Mouse (Mus musculus) gastrocnemius, adult 8-10 months (tissue): Measurements from ENCODE around the gene Slc13a3. TPM values are rescaled to one million over a fixed set of nuclear protein-coding genes. Genes with fewer than 3 reads are reported as not detected.

Experiments
- DNase-seq, 2 experiments: peaks; one replicate each; pipeline ENCODE4 v3.0.0; 2022; ENCODE audit warnings: low spot score in 2 of 2
- total RNA-seq, 4 experiments: library from RNA; stranded (reverse); gene quantifications; 2 replicates each; pipeline ENCODE4 v1.2.4; 2022

Slc13a3 gene
- total RNA-seq, 4 experiments from 2014 or later: 0.16 TPM; not detected in 3

GRCm38 (mm10) chr2:165482003-165482402 is 9.0 kb upstream of the Slc13a3 start:
- no peak for DNase-seq

DNA sequence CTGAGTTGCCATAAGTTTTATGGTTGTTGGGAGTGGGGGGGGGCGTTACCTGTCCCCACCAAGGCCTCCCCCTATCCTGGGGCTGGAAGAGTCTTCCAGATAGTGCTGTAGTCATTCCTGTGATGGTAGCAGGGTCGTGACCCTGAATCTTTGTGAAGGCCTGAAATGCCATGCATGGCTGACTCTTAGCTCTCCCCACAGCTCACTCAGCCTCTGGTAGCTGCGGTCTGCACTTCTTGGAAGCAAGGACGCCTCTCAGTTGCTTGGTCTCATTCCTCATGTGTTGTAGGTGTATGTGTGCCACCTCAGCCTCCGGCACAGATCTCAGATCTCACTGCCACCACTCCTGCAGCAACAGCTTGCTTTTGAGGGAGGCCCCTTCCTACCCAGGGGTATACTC is 2.8 kb upstream of the Slc13a3 start:
- DNase-seq: no peak

DNA sequence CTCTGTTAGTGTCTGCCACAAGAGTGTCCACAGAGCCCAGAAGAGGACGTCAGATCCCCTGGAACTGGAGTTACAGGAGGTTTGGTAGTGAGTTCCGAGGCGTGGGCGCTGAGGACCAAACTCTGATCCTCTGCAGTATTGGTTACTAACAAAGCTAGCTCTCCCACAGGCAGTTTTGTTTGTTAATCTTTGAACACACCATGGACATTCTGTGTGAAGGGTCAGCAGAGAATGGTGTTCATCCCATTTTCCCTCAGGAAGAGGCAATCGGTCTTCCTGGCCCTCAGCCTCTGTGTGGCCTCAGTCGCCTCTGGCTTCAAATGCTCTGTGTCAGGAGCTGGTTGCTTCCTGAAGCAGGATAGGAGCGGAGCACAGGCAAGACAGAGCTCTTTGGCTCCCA is 2.4 kb upstream of the Slc13a3 start:
- DNase-seq: no peak

DNA sequence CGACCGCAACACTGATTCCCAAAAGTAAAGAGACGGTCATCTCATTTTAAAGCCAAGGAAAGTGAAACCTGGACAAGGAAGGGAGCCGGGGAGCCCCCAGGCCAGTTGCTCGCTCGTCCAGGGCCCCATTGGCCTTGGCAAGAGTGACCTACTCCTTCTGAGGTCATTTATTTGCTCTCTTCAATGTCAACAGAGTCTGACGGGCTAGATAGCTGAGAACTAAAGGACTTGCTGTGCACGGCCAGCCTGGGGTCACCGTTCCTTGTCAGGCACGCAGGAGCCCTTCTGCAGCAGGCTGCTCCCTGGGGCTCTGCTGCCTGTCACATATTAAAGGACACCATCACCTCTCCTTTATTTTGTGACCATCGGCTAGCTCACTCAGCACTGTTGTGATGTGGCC is 1.1 kb downstream of the Slc13a3 start:
- no peak for DNase-seq

GRCm38 (mm10) chr2:165470167-165470566 is 2.9 kb downstream of the Slc13a3 start:
- no peak for DNase-seq

DNA sequence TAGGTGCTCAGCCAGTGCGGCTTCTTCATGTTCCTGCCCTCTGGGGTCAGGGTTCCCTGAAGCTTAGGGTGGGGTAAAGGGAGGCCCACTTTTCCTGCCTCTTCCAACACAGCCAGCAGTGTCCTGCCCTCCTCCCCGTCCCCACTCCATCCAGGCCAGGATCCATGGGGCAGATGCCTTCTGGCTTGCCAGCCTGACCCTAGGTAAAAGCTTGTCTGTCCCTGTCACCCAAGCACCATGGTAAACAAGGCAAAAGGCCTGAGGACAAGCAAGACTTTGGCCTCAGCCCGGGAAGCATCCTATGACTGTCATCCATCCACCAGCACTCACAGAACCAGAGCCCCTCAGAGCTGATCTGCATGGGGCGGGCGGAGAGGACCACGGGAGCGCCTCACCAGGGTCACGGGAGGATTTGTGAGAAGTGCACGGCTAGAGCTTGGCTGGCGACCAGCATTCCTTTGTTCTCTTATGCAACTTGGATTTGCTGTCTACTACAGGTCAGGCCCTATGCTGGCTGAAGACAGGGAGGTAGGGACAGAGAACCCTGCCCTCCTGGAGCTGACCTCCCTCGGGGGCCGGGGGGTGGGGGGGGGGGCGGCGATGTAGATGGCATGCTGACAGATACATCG is 5.1 kb downstream of the Slc13a3 start:
- no peak for DNase-seq

GRCm38 (mm10) chr2:165459663-165460062 is 13.4 kb downstream of the Slc13a3 start:
- DNase-seq: no peak

GRCm38 (mm10) chr2:165458189-165458588 is 14.8 kb downstream of the Slc13a3 start:
- no peak for DNase-seq

- no peak for DNase-seq
These were observed 16.3 kb downstream of the Slc13a3 start for GRCm38 (mm10) chr2:165456710-165457109.

DNA sequence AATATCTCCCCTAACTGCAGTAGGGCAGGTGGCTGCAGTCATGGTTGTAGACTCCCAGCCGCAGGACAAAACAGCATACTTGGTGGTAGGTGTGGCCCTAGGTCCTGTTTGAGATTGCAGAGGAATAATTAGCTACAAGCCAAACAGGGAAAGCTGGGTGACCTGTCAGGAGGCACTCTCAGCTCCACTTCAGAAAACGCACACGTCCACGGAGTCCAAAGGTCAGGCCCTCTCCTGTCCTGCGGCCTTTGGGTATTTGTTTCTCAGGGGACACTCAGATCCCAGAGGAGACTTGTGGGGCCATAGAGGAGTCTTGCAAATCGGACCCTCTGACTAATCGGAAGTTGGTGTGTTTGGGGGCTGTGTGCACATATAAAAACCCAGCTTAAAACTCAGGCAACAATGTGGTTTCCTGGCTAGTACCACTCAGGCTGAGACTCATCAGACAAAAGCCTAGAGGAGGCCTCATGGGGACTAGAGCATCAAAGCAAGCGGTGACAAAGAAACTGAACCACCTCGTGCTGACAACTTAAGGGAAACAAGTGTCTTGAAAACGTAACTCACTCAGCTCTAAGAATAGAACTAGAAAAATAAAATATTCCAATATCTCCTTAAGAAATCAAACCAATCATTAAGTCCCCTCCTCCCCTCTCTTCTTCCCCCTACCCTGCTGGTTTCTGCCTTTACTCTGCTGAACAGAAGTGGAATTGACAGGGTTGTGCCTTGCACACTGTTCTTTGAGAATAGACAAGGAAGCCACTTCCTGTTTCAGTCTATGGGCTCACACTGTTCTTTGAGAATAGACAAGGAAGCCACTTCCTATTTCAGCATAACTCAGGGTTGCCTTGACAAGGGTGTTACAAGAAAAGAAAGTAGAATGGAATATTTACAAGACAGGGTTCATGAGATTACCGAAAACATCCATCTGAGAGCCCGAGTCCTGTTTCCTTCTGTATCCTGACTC is 20.0 kb downstream of the Slc13a3 start:
- no peak for DNase-seq

DNA sequence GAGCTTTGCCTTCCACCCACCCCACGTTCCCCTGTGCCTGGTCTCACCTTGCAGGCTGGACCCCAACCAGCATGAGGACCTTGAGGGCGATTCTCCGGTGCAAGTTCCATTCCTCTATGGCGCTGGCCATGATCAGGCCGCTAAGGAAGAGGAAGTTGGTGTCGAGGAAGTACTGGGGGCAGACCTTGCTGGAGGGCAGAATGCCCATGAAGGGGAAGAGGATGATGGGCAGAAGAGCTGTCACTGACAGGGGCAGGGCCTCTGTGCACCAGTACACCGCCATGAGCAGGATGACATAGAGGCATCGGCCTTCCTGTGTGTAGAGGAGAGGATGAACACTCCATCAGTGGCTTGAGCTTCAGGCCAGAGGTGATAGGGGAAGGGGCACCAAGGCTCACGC is 24.6 kb downstream of the Slc13a3 start:
- DNase-seq: no peak

DNA sequence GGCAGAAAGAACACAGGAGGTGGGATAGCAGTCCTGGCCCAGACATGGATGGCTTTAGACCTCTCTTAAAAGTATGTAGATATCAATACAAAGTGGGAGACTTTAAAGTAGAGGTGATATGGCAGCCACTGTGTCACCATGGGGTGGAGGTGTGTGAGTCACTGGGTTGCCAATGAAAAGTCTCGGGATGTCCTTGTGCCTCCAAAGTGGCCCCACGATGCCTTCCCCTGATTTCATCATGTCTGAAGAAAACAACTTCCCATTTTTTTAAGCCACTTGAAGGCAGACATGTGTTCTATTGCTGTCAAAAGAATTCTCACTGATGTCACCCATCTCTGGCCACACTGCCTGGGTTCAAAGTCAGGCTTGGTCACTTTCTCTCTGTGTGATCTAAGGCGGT is 28.2 kb downstream of the Slc13a3 start:
- no peak for DNase-seq

DNA sequence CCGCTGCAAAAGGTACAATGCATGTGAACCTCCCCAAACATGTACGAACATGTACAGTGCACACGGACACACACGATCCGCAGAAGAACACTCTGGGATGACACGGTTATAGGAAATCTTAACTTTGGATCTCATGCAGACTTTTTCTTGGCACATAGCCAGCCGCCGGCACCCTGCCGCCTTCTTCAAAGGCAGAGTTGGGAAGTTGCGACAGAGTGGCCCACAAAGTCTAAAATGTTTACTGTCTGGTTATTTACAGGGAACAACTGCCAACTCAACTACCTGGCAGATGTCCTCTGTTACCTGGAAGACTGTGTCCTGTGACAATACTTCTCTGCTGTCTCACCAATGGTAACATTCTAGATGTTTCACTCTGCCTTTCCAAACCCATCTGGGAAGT is 30.0 kb downstream of the Slc13a3 start:
- no peak for DNase-seq

DNA sequence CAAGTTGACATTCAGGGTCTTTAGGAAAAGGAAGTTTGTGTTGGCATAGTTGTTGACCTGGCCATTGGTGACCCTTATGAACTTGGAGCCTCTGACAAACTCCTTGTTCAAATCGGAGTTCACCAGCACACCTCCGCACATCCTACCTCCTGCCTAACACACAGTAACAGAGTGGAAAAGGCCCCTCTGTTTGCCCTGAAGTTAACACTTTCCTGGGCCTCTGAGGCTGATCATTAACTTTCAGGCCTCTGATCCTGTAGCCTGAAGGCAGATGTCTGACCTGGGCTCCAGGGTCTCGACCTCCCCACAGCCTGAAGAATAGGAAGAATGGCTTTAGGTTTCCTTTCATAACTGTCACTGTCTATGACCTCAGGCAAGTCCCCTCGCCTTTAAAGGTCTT is 31.4 kb downstream of the Slc13a3 start:
- DNase-seq: no peak

- DNase-seq: no peak
These were observed 33.4 kb downstream of the Slc13a3 start for GRCm38 (mm10) chr2:165439613-165440012.

DNA sequence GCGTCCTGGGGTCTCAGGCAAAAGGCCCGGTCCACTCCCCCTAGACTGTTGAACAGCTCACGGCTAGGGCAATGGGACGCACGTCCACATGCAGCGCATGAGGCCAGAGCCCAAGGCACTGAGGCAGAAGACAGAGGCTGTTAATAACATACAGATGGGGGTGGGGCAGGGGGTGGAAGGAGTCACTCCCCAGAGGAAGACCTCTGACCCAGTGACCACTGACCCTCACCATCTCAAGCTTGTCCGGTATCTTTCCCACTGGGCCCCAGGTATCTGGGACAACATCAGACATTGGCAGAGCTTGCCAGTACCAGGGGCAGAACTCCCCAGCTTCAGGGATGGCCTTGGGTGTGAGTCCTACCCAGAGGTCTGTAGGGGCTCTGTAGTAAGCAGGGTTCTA is 34.1 kb downstream of the Slc13a3 start:
- DNase-seq: no peak

DNA sequence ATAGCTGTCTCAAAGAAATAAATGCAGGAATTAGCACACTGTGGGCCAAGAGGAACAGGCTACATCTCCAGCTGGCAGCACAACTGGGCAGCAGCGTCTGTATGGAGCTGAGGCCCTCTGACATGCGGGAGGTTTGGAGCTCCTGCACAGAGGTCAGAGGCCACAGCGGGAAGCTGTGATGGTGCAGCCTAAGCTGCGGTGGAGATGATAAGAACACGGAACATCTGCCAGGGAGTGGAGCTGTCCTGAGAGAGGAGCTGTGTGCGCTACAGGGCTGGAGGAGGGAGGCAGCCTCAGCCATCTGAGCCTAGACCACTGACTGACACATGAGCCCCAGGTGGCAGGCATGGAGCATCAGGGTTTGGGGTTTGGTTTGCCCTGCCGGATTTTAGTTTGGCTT is 44.3 kb downstream of the Slc13a3 start:
- DNase-seq: no peak

- DNase-seq: no peak
These were observed 52.8 kb downstream of the Slc13a3 start for GRCm38 (mm10) chr2:165420195-165420594.

DNA sequence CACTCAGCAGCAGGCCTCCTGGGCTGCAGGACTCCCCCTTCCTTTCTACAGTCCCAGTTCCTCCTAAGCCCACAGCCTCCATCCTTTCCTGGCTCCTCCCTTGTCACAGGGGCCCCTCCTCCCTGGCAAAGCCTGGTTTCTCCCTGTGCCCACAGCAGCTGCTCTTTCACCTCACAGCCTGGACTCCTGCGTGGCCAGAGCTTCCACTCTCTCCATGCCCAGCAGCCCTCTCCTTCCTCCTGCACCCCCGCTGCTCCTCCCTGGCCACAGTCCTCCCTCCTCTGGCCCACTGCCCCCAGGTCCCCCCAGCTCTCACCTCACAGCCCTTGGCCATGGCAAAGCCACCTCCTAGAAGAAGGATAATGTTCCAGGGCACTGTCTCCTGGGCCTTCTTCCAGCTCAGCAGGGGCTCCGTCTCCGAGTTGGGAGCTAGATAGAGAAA is 53.3 kb downstream of the Slc13a3 start:
- DNase-seq: no peak

DNA sequence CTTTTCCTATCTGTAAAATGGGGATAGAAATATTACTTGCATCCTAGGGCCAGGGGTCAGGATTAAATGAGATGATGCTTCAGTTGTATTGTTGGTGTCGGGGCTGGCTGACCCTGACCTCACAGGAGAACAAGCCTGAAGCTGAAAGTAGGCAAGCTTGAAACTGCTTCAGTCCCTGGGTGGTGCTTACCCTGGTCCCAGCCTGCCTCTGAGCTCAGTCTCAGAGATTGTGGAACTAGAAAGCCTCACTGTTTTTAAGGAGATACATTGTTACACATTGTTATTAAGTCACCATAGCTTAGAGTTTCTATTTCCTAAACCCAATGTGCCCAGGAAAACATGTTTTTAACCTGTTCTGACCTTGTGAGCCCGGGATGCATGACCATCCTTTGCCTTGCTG is 54.5 kb downstream of the Slc13a3 start:
- DNase-seq: no peak

DNA sequence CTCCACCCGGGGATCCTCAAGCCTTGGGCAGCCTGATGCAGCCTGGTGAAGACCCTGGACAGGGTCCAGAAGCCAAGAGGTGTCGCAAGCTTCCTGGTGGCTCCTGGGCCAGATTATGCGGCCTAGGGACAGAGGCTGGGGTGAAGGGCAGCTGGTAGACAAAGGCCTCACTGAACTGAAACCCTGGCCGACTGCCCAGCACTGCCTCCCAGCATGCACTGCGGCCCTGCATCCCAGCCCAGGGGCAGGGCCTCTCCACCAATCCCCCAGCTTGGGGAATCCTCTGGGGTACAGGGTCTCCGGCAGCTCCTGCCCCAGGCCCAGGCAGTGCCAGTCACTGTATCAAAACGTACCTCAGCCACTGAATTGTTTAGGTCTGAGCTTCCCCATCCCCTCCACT is 55.7 kb downstream of the Slc13a3 start:
- DNase-seq: no peak

GRCm38 (mm10) chr2:165415795-165416194 is 57.2 kb downstream of the Slc13a3 start:
- no peak for DNase-seq
